Mouse (Mus musculus) heart, postnatal 0 days (tissue): Measurements from ENCODE around the gene Ube2t.

Source experiments
- CTCF ChIP-seq: IDR thresholded peaks from 2 replicates; pipeline ENCODE4 v1.5.1; 2016; ENCODE audit warnings: antibody characterized with exemption, control low read depth, low read depth
- EP300 ChIP-seq: IDR thresholded peaks from 2 replicates; pipeline ENCODE4 v1.6.1; 2016; ENCODE audit warnings: antibody characterized with exemption, low read depth

GRCm38 (mm10) chr1:135014921-135015445 is 52.6 kb downstream of the Ube2t start:
- TF ChIP-seq CTCF (no peak), EP300 (no peak)
